Mouse (Mus musculus) neural tube, embryonic 10.5 days (tissue): Measurements from ENCODE around the gene Msantd2.

ENCODE experiments used
- DNase-seq: peaks from one replicate; pipeline ENCODE4 v3.0.0-alpha.2; 2017; ENCODE audit warnings: low spot score; ENCODE audit errors: extremely low spot score

Msantd2 gene

DNA sequence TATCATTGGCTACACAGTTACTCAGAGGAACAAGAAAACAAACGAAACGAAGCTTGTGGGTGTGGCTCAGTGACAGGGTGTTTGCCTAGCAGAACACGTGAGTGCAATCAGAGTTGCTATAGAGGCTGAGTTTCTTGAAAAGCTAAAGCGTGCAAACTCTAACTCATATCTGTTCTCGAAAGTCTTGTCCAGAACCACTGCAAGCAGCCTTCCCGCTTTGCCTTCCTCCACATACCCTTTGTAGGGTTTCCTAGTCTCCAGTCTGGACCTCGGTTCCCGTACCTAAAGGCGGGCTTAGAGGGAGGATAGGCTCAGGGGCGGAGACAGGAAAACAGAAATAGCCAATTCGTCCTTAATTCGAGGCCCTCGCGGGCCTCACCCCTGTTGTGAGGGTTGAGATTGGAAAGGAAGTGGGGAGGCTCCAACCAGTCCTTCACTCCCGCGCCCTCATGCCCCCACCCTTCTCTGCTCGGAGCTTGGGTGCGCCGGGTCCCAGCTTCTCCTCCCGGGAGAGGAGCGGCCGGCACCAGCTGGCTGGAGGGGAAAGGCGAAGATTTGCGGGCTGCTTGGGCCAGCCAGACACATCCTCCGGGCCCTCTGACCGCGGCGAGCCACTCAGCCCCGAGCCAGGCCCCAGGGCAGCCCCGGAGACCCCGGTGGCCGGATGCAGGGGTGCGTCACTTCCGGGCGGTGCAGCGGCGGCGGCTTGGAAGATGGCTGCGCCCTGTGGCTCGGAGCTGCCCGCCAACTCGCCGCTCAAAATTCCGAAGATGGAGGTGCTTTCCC, at the start of gene Msantd2:
Gene Msantd2 (plus strand): TSS at position 709 of the 786 bp plus-strand sequence.
- peak; percentile 97 for DNase-seq

DNA sequence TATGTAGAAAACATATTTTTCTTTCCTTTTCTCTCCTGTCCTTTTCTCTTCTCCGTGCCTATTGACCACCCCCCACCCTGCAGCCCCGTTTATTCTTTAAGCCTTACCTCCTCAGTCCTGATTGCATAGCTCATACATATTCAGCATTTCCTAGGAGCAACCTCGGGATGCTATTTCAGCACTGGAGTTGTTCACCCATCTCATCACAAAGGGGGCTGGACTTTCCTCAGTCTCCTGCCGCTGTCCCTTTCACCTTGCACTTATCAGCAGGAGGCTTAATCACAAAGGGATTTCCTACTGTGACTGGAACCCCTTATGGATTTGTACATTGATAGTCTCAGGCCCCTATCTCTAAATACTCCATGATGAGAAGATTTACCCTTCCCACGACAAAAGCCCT, 36.7 kb upstream of the Msantd2 start:
- peak; percentile 12 for DNase-seq

GRCm38 (mm10) chr9:37453328-37453727, 35.8 kb upstream of the Msantd2 start:
- no peak for DNase-seq

DNA sequence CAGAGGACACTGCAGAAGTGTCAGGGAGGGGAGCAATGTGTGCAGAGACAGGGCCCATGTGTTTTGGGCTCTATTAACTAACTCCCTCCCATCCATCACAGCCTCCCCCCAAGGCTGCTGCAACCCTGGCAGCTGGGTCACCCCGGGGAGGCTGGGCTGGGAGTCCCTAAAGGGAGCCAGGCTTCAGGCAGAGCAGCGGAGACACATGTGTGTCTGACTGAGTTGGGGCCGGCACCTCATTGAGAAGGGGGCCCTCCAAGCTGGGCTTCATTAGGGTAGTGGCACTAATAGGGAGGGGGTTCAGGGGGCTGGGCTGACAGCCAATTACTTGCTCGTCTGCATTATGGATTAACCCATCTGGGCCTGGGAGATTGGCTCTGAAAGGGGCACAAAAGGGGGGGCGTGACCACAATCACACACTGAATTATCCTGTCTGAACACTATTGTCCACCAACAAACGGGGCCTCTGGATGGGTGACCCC, 35.1 kb upstream of the Msantd2 start:
- peak; percentile 59 for DNase-seq

GRCm38 (mm10) chr9:37454991-37455390, 34.1 kb upstream of the Msantd2 start:
- DNase-seq = no peak

DNA sequence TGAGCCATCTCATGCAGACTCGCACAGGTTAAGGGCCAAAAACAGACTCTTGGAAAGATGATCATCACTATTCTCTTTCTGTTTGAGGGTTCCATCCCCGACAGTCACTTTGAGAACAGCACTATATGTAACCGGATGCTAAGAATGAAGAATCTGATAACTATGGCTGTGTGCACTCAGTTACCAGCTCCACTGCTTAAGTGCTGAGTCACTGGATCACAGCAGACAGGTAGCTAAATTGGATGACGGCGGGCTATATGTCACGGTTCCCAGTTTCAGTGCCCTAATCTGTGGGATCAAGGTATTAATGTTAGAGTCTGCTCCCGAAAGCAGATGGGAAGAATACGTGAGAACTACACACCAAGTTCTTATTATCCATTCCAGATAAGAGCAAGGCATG, 33.3 kb upstream of the Msantd2 start:
- no peak for DNase-seq

DNA sequence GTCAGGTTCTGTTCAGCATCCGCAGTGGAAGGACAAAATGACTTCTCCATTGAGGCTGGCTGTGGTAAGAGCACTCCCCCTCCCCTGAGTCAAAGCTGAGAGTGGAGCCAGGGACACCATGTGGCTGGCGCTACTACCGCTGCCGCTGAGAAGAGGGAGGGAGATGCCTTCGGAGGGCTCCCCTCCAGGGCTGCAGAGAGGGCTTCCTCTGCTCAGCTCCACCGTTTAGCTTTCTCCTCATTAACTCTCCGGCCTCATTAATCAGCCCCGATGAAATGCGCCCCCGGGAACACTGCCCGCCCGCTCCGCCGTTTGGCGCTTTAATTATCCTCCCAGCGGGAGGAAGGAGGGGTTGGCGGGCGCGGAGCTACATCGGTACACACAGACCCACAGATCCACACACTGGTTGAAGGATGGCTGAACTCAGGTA, 32.6 kb upstream of the Msantd2 start:
- peak; percentile 58 for DNase-seq

DNA sequence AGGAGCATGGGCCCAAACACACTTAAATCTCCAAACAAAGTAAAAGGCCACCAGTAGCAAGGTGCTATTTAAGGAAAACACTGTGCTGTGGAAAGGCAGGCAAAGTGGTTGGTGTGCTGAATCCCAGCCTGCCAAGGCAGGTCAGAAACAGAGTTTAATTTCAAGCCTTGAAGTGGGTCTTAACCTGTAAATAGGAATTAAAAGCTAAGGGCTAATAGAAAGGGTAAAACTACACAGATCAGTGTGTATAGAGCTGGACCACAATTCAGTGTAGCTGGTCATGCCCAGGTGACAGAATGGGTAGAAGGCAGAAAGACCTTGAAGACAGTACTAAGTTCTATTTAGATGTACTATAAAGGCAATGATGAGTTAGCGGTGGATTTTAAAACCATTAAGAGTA, 32.0 kb upstream of the Msantd2 start:
- no peak for DNase-seq

- no peak for DNase-seq
Observed at GRCm38 (mm10) chr9:37459665-37460042, 29.5 kb upstream of the Msantd2 start.

GRCm38 (mm10) chr9:37460043-37460960, 28.8 kb upstream of the Msantd2 start:
- DNase-seq = peak; percentile 70

- DNase-seq = no peak
Observed at GRCm38 (mm10) chr9:37460961-37461340, 28.2 kb upstream of the Msantd2 start.

DNA sequence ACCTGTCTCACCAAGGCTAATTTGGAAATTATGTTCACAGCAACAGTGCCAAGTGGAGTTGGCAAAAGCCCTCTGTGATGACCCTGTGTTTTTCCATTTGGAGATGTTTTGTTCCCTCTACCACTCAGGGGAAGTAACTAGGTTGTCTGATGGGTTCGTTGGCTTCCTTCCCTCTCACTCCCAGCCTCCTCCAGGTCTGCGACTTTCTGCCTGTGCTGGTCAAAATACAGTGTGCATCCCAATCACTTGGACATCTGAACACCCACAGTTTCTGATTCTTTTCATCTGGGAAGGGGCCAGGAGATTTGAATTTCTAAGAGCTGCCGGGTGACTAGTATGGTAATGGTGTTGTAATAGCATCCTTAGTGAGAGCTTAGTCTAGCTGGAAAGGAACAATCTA, 27.5 kb upstream of the Msantd2 start:
- peak; percentile 35 for DNase-seq

DNA sequence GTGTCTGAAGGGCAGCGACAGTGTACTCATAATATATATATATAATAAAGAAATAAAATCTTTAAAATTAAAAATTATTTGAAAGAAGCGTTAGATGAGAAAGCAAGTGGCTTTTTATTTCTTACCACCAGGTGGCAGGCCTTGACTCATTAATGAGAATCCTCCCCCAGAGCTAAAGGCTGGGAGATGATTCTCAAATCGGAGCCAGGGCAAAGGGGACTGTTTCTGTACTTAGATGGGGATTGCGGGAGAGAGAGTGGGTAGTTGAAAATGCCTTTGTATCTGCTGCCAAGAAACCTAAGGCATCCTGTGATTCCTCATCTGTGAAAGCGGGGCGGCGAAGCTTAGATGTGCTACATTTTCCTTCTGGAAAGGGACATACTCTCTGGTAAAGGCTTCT, 26.4 kb upstream of the Msantd2 start:
- peak; percentile 34 for DNase-seq

DNA sequence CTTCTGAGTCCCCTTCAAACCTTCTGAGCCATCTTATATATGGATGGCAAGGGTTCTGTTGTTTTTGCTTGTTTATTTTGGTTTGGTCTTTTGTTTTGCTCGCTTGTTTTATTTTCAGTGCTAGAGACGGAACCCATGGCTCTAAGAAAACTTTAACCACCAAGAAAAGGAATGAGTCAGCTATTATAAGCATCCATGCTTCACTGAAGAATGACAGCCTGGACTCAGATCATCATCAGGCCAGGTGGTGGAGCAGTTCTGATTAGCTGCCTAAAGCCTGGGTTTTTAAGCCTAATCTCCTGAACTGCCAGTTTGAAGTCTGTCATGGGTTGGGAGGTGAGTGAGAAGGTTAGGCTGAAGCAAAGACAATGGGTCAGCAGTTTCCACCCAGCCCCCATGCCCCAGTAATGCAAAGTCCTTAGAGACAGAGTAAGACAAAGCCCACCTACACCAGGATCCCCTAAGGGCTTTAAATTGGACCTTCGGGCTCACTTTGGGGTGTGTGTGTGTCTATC, 15.5 kb upstream of the Msantd2 start:
- no peak for DNase-seq

GRCm38 (mm10) chr9:37474923-37475322, 14.2 kb upstream of the Msantd2 start:
- no peak for DNase-seq

DNA sequence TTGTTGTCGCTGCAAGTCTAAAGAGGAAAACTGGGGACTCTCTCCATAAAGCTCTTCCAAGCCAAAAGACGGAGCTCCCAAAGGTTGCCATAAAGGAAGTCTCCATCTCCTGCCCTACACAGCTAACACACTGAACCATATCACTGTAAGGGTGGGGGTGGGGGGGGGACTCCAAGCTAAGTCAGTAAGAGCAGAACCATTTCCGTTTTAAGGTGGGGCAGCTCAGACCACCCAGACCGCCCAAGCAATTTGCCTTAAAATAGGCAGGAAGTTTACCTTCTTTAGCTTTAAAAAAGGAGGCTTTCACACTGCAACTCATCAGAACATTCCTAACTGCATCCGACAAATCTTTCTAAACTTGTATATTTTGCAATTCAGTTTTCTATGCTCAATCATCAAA, 4.0 kb upstream of the Msantd2 start:
- DNase-seq = no peak

- DNase-seq = no peak
Observed at GRCm38 (mm10) chr9:37488041-37488440, 1.1 kb upstream of the Msantd2 start.

GRCm38 (mm10) chr9:37489446-37490120, 464 bp downstream of the Msantd2 start:
- DNase-seq = peak; percentile 79

DNA sequence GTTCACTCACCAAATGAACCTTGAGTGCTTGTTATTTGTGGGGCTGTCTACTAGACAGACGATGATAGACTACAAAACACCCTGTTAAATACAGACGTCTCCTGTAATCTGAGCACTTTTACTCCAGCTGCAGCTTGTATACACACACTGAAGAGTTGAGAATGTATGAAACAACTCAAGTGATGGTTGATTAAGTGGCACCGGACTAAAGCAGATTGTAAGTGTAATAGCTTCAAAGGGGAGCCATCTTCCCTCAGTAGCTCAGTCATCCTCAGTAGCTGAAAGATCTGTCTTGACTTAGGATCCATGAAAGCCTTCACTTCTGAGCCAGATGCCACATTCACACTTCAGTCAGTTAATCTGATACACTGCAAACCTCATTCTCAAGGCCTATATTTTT, 6.6 kb downstream of the Msantd2 start:
- DNase-seq = no peak

DNA sequence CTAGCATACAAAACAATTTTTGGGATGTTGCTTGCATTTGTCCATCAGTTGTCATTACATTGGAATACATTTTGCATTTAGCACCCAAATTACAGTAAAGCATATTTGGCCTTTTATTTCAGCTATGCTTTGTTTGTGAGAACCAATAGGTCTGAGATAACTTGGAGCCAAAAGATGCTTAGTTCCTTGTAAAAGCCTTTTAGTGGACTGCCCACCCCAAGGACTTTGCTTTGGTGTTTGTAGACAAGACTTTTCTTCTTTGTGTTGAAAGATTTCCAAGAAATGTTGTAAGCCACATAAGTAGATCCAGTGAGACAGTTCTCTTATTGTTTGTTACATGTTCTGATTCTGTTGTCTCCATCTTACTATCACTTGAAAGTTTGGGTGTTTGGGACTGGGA, 7.2 kb downstream of the Msantd2 start:
- DNase-seq = no peak

DNA sequence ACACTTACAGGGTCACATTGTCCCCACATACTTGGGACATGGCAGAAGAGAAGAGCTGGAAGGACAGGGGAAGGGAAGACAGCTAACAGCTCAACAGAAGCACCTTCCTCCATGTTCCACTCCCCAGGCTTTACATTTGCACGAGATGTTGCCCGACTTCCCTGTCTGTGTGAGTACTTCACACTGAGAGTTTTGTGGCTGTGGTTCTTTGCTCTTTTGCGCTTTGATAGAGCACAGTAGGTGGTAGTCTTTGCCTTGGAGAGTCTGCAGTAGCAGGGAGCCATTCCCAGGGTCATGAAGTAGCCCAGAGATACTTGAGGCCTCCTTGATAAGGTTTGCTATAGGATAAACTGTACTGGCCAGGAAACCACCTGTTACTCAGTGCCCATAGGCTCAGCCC, 11.1 kb downstream of the Msantd2 start:
- DNase-seq = no peak
